In the genomic region with DNA sequence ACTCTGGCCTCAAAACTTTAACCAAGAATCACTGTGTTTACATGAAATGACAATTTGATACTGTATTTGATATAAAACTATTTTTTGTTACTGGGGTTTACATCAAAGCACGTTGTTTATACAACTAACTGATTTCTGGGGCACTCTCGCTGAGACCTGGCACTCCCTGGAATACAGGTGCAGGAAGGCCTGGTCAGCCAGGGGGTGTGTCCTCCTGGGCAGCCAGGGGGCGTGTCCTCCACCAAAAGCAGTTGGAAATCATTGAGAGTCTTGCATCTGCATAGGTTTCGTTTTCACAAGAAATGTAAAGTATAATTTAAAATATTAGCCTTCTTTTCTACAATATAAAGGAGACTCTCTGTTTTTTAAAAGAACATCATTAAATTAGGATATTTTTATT, we compare ENCODE assay signal across 22 mouse cellular contexts. TPM values are rescaled to one million over a fixed set of nuclear protein-coding genes. Genes with fewer than 3 reads are reported as not detected.
A peak's percentile ranks its signal among the peaks of the same experiment; 100 is the strongest.
DNase-seq lines count a peak whose midpoint lies in the region; ATAC-seq and TF ChIP-seq lines count a peak whose summit lies in the region.
"Had no signal": no experiment of that assay in that cellular context is flagged by ENCODE, and none has a peak within 500 bp of the region (broad histone marks: within the 10 kb centered on the region; RNA-seq: fewer than 3 reads in every experiment).

No protein-coding gene starts in this region.

- no peak overlapping the region for H3K27ac ChIP-seq in kidney, postnatal 0 days
- H3K27ac ChIP-seq: embryonic facial prominence, embryonic 13.5 days; forebrain, embryonic 13.5 days; gastrocnemius, adult 2 months; hindbrain, embryonic 10.5 days had no signal

- H3K36me3 ChIP-seq in kidney, postnatal 0 days (ENCODE audit: insufficient read depth, low read length): peaks cover 5% of the 10 kb centered on the region; the same call in 1 of the 2 replicates
- H3K36me3 ChIP-seq: heart, embryonic 12.5 days had no signal

- H3K9me3 ChIP-seq in kidney, postnatal 0 days (replicated peaks; ENCODE audit: low read length): no peaks in the 10 kb centered on the region
- H3K9me3 ChIP-seq: embryonic facial prominence, embryonic 13.5 days; forebrain, embryonic 13.5 days; heart, embryonic 12.5 days; hindbrain, embryonic 10.5 days had no signal

- 53% methylated on average over 4 of the region's 4 CpGs for WGBS in kidney, postnatal 0 days
- WGBS in lung, adult 2 months: 49% methylated on average over 4 of the region's 4 CpGs

- H3K4me1 ChIP-seq in kidney, postnatal 0 days (replicated peaks; ENCODE audit: insufficient read depth, low read length): no peaks in the 10 kb centered on the region
- no peaks in the 10 kb centered on the region for H3K4me1 ChIP-seq in lung, adult 2 months (ENCODE audit: control insufficient read depth, insufficient read depth, low read length)
- H3K4me1 ChIP-seq: embryonic facial prominence, embryonic 13.5 days; forebrain, embryonic 13.5 days; hindbrain, embryonic 10.5 days had no signal

- no peak for ATAC-seq in kidney, postnatal 0 days (replicated peaks; ENCODE audit: low FRiP score, low read depth)
- ATAC-seq: forebrain, embryonic 13.5 days; forebrain, postnatal 0 days had no signal

- H3K27me3 ChIP-seq in kidney, postnatal 0 days (ENCODE audit: insufficient read depth, low read length): no peaks in the 10 kb centered on the region
- H3K27me3 ChIP-seq: embryonic facial prominence, embryonic 13.5 days; forebrain, embryonic 13.5 days; heart, embryonic 12.5 days had no signal

- no peak overlapping the region for H3K4me2 ChIP-seq in kidney, postnatal 0 days (ENCODE audit: low read length)
- H3K4me2 ChIP-seq: embryonic facial prominence, embryonic 13.5 days; forebrain, embryonic 13.5 days; heart, embryonic 12.5 days had no signal

- TF ChIP-seq CTCF in kidney, postnatal 0 days (IDR thresholded peaks at IDR 0.05; ENCODE audit: low read depth): peak; percentile 19; the same call in 1 of the 2 replicates
- TF ChIP-seq CTCF in lung, adult 2 months (IDR thresholded peaks at IDR 0.05; ENCODE audit: insufficient read depth, low read length): no peak

- no peak overlapping the region for H3K4me3 ChIP-seq in kidney, postnatal 0 days (replicated peaks; ENCODE audit: low read depth, low read length)
- H3K4me3 ChIP-seq in lung, adult 2 months (replicated peaks; ENCODE audit: extremely low read depth, low read depth, low read length): no peak overlapping the region
- H3K4me3 ChIP-seq: embryonic facial prominence, embryonic 13.5 days; forebrain, embryonic 13.5 days; gastrocnemius, adult 2 months; heart, embryonic 12.5 days; hindbrain, embryonic 10.5 days had no signal

- TF ChIP-seq POLR2A in lung, adult 2 months (IDR thresholded peaks at IDR 0.05; ENCODE audit: borderline replicate concordance, extremely low read depth, low read depth, low read length): no peak

- no peak overlapping the region for H3K9ac ChIP-seq in kidney, postnatal 0 days (ENCODE audit: low read depth, low read length)
- H3K9ac ChIP-seq: embryonic facial prominence, embryonic 13.5 days; forebrain, embryonic 13.5 days; forebrain, postnatal 0 days; heart, embryonic 12.5 days had no signal

- no peak for DNase-seq in kidney, postnatal 0 days (ENCODE audit: low spot score)
- no peak for DNase-seq in kidney, postnatal 25 days
- DNase-seq in lung, adult 18-20 months: peak; percentile 54 to 58
- no peak for DNase-seq in lung, adult 2 months
- DNase-seq in lung, postnatal 25 days (ENCODE audit: low spot score): peak; percentile 53
- no peak for DNase-seq in gastrocnemius, adult 18-20 months (ENCODE audit: low spot score)
- no peak for DNase-seq in urinary bladder, adult 18-20 months (ENCODE audit: low spot score in 2 of 2)
- DNase-seq: adrenal gland, adult 2 months; adrenal gland, postnatal 25 days; cerebellum, adult 9-11 months; cerebellum, postnatal 36 days; forebrain, postnatal 0 days; gastrocnemius, postnatal 25 days had no signal

RNA-seq across cellular contexts. Expression of gene F7, which starts 6.3 kb away (rescaled TPM):
- polyA plus RNA-seq in kidney, postnatal 0 days (2015; fragmentation: Nextera tagmentation; extraction: Ambion mirVana): 0.05 and 0.09 TPM in 2 replicates
- 8.5 and 27.2 TPM in 2 replicates for polyA plus RNA-seq in lung, adult 2 months (2012; rRNA removed)
- total RNA-seq in gastrocnemius, adult 18-20 months (2021): under 1 TPM in 1 of 2 experiments, not detected in 1; 0.11 TPM
- total RNA-seq: gastrocnemius, adult 2 months; gastrocnemius, postnatal 25 days had no signal
- polyA plus RNA-seq: embryonic facial prominence, embryonic 13.5 days; heart, embryonic 16.5 days had no signal

RNA-seq across cellular contexts. Expression of gene F10, which starts 17.5 kb away (rescaled TPM):
- 5.3 and 7.0 TPM in 2 replicates for polyA plus RNA-seq in kidney, postnatal 0 days (2015; fragmentation: Nextera tagmentation; extraction: Ambion mirVana)
- 6.0 and 18.5 TPM in 2 replicates for polyA plus RNA-seq in lung, adult 2 months (2012; rRNA removed)
- under 1 TPM in 1 of 2 experiments, not detected in 1; 0.21 TPM for total RNA-seq in gastrocnemius, adult 18-20 months (2021)
- total RNA-seq: ES-E14; gastrocnemius, adult 2 months had no signal

RNA-seq across cellular contexts. Expression of gene Proz, which starts 41.2 kb away (rescaled TPM):
- polyA plus RNA-seq in kidney, postnatal 0 days (2015; fragmentation: Nextera tagmentation; extraction: Ambion mirVana): 1.4 and 1.7 TPM in 2 replicates
- 3.2 and 4.5 TPM in 2 replicates for polyA plus RNA-seq in lung, adult 2 months (2012; rRNA removed)
- not detected for total RNA-seq in gastrocnemius, adult 18-20 months (2021)
- total RNA-seq: adrenal gland, postnatal 25 days; gastrocnemius, adult 2 months; gastrocnemius, postnatal 25 days; heart, adult 8-10 months; heart, postnatal 25 days had no signal

Comparison
In these comparisons a context has a peak if more than half of its experiments do, and no peak if none do; other contexts are left out.
1. DNase-seq: peak in lung, adult 18-20 months (2 of 2) and lung, postnatal 25 days (single experiment); none in kidney, postnatal 0 days (single experiment), kidney, postnatal 25 days (0 of 2), lung, adult 2 months (single experiment), gastrocnemius, adult 18-20 months (single experiment) and urinary bladder, adult 18-20 months (0 of 2).